Mouse (Mus musculus) retina, postnatal 1 day (tissue): Measurements from ENCODE around the gene Scml4.

Experiments
- DNase-seq: peaks from one replicate; pipeline ENCODE4 v3.0.0-alpha.2; 2012

Scml4 gene

DNA sequence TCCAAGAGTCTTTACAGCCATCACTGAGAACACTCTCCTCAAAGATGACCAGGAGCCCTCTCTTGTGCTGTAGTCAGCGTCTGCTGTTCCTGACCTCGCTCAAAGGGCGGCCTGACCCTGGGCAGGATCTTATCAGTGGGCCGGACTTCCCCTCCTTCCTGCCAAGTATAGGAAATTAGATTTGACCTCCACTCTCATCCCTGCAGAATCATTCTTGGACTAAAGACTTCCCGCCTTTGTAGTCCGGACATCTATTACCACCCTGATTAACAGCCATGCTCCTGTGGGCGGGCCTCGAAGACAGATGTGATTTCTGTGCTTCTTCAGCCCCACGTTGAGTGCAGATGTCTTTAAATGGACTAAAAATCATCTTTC, 91.9 kb downstream of the Scml4 start:
- no peak for DNase-seq

DNA sequence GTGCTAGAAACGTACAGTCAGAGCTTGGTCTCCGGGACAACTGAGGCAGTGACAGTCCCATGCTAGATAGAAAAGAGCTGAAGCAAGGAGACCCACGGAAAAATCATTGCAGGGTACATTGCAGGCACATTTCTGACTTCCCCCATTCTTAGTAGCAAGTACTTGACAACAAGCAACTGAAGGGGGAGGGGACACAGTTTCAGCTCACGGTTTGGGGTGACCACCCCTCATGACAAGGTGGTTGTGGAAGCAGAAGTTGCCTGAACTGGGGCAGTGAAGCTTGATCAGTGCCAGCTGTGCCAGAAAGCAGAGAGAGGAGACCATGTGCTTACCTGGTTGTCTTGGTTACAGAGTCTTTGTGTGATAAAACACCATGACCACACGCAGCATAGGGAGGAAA, 93.4 kb downstream of the Scml4 start:
- no peak for DNase-seq

DNA sequence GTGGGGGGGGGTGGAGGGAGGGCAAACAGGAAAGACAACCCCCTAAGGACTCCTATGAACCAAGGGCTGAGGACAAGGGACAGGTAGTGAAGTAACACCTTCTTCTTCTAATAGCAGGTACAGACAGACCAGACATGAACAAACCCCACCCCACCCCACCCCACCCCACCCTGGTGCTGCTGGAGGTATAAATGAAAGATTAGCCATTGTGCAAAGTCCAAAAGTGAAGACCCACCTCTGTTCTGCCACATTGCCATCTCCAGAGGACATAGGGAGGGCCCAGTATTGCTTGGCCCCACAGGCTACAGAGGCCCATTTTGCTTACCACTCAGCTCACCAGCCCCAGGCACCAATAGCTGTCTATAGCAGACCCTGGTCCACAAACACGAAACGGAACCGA, 95.0 kb downstream of the Scml4 start:
- DNase-seq: no peak

DNA sequence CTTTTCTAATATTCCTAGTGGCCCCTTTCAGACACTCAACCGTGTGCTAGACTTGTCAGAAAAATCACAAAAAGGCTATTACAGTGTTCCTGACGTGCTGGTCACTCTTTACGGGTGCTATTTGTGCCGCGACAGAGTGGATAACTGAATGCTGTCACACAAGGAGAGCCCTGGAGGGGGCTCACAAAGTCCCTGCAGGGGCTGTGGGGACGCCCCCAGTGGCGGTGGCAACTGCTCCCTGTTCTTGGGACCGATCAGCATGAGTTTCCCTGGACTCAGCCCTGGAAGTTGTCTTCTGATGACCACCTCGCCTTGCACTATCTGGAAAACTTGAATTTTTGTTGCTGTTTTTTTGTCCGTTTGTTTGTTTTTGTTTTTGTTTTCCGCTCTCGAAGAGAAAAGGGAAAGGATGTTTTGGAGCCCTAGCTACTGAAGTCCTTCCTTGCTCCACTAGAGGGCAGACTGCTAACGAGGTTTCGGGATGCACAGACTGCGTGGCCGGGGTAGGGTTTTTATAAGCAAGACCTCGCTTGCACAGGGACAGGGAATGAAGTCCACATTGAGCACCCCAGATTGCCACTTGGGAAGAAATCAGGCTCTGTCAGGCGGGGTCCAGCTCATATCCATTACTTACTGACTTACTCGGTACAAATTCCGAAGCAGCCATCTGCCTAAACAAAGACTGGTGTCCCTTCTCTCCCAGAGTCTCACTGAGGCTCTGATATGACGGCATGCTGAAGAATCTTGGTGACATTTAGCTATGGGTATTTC, 97.9 kb downstream of the Scml4 start:
- DNase-seq: peak; percentile 88

DNA sequence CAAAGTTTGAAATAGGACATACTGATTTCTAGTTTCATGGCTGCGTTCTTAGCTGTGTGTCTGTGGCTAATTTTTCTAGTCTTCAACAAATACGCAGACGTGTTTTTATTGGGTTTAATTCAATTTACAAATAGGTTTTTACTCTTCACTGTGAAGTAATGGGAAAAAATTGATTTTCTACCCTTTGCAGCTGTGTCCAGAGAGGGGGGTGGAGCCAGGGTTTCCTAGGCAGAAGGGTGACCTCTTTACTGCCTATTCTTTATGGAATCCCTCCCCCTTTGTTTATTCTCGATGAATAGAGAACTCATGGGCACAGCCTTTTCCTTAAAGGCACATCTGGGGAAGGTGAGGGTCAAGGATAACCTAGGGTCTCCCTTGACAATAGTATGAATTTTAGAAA, 98.5 kb downstream of the Scml4 start:
- peak; percentile 44 for DNase-seq

DNA sequence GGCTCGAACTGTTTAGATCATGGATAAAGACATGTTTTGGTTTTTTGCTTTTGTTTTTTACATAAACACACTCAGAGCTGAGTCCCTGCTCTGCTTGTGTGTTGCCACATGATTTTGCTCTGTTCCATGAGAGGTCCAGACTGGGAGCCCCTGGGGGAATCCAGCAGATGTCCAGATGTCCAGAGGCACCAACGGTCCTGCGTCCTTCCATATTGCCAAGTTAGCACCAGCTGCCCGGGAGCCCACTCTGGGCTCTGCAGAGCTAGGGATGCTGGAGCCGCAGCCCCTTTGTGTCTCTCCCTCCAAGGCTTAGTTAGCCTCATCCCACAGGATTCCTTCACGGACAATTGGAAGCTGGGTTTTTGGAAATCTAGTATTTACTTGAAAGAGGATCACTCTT, 101.6 kb downstream of the Scml4 start:
- no peak for DNase-seq

DNA sequence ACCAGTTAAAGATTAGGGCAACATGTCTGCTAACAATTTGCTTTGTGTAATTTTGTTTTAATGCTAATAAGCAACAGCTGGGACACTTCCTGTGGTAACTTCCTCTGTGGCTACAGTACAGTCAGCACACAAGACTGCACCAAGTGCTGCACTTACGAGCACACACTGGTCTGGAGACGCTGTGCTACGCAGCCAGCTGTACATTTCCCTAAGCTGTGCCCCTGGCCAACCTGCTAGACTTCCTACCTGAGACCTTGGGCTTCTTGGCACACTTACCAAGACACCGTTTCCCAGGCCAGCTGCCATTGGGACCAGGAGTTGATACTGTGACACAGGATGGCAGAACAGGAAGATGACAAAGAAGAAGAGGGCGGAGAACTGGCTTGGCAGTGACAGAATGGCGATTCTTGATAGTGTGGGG, 102.0 kb downstream of the Scml4 start:
- DNase-seq: no peak

DNA sequence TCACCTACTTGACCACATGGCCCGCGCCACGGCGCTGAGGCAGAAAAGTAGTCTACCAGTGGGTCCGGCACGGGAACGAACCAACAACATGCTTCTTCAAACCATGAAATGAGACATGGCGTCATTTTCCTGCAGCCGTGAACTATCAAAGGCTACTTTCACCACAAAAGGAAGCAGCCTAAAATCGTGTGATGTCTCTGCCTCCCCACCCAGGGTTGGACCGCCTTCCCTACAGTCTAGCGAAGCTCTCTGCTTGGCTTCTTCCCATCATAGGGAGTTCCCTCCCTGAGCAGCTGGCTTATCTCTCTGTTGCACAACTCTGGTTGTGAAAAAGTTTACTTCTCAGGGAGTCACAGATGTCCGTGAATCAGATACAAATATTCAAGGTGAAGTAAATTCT, 102.5 kb downstream of the Scml4 start:
- DNase-seq: no peak

DNA sequence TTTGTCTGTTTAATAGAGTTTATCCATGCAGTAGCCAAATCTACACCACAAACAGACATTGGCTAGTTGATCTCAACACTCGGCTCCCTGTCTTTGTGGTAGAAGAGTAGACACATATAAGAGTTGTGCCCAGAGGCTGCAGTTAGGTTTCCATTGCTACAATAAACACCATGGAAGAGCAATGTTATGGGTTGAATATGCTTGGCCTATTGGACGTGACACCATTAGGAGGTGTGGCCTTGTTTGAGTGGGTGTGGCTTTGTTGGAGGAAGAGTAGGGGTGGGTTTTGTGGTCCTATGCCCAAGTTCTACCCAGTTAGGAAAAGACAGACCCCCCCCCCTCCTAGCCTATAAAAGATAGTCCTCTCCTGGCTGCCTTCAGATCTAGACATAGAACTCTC, 102.9 kb downstream of the Scml4 start:
- no peak for DNase-seq

DNA sequence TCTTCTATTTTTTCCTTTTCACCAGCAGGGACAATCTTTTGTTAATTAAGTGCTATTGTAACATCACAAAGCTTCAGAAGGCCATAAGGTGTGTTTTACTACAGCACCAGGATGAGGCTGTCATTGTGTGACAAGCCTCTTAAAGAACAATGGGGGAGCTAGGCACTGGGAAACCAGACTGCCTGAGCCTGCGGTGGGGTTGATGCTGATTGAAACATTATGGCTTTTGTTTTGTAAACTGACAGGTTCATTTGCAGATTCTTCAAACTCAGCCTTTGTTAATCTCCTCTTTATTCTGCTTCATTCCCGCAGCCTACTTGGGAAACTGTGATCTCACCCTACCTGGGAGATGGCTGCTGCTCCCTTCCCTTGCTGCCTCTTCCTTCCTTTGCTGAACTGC, 108.2 kb downstream of the Scml4 start:
- DNase-seq: no peak

DNA sequence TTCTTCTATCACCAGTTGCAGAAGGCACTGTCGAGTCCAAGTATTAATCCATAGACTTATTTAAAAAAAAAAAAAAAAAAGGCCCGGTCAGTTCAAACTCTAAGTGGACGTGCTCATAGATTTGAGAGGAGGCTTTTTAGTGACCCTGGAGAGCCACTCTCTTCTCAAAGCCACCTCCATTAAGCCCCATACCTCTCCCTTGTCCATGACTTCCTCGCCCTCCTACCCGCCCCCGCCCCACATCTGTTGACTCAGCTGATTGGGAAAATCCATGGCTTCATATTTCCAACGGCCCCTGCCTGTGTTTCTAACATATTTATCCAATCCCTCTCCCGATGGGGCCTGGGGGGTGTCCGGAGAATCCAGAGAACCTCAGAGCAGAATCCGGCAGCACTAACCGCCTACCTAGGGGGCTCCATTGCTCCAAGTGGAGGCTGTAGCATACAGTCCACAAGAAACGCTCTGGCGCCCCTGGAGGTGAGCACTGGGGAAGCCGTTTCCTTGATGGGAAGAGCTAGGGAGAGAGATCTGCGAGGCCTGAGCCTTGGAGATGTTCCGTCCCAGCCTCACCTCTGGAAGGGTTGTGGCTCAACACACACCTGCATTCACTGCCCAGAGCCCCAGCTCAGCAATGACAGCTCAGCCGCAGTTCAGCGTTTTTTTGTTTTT, 112.5 kb downstream of the Scml4 start:
- DNase-seq: peak; percentile 87

DNA sequence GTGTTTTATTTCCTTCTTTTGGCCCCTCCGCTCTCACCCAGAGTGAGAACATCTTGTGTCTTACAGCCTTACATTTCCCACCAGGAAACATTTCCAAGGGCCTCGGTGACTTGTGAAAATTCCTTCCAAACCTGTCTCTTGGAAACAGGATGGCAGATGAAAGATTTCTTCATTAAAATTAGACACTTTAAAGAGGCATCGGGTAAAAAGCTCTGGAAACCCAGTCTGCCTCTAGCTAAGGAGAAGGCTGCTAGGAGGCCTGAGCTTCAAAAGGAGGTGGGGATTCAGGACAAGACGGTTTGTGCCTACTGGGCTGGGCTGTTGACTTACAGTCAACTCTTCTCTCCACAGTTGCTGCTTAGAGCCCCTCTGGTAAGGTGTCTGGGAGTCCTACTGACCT, 113.4 kb downstream of the Scml4 start:
- no peak for DNase-seq

DNA sequence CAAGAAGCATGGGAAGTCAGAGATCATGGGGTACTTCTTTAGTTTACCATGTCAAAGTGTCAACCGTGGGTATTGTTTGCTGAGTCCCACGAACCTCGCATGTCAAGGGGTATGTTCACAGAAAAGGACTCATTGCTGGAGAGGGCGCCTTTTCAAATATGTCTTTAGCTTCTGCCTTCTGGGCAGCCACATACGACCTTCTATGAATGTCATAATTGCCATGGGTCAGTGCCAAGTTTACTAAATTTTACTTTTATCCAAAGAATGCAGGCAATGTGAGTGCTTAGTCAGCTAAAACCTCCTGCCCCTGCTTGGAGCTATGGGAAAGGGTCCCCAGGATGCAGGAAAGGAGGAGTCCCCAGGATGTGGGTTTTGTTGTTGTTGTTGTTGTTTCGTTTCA, 116.4 kb downstream of the Scml4 start:
- no peak for DNase-seq

DNA sequence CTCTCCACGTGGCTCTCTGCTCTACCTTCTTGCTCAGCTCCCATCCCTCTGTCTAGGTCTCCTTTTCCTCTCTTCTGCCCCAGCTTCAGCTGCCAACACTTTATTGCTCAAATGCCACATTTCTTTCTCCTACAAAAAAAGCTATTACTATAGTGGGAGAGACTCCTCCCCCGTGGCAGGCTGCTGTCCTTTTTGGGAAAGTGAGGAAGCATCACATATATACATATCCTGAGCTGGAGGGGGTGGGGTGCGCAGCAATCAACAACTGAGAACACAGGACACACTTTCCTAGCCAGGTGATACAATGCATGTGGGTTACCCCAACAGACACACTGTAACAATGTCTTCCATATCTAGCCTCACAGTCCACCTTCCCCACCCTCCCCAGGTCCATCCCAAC, 118.2 kb downstream of the Scml4 start:
- no peak for DNase-seq

DNA sequence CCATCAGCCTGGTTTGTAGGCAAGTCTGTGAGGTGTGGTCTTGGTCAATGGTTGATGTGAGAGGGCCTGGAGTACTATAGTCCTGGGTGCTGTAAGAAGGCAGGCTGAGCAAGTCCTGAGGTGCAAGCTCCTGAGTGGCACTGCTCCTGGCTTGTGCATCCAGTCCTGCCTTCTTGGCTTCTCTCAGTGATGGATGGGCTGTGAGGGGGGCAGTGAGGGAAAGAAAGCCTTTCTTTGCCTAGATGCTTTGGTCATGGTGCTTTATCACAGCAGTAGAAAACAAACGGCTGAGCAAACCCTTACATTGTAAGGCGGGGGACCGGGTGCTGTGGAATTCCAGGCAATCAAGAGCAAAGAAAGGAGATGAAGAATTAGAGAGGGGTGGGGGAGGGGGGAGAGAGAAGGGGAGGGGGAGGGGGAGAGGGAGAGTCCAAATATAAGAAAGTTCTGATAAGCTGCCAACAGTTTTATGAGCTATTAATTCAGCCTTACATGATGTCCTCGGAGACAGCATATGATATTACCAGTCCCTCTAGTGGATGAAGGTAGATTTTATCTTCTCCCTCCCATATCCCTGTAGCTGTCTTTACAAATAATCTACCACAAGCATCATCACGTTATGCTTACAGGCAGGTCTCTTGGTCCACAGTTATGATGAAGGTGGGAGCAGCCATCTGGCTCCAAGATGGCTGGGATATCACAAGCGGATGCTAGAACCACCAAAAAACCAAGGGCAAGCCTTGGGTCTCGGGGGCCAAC, 121.0 kb downstream of the Scml4 start:
- no peak for DNase-seq

DNA sequence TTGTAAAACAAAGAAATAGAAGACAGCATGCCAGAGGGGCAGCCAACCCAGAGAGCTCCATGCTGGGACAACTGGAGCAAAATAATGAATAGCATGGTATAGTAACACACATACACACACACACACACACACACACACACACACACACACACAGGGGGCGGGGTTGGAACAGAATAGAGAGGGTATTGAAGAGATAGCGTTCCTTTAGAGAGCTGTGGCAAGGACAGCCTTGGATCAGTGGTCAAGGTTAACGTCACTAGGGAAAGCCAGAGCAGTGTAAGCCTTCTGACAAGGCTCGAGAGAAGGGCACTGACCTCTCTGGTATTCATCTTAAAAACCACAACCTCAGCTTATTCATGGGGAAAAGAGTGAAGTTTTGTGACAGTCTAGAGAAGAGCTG, 124.7 kb downstream of the Scml4 start:
- peak; percentile 49 for DNase-seq

DNA sequence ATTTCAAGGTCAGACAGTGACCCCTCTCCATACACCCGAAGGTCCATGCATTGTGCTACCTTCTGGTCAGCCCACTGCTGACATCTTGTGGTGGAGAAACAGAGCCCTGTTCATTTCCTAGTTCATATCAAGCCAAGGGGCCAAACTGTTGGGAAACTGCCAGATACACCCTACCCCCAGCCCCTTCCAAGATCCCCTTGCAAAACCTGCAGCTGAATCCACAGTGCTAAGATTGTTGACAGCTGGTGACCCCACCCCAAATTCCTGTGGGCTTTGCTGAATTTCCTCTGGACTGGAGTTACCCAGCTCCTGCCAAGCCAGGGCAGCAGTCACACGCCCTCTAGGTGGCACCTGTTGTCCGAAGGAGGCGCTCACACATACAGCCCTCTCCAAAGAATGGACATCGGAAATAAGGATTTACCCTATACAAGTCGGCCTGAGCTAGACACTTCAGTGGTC, 127.5 kb downstream of the Scml4 start:
- DNase-seq: peak; percentile 77

DNA sequence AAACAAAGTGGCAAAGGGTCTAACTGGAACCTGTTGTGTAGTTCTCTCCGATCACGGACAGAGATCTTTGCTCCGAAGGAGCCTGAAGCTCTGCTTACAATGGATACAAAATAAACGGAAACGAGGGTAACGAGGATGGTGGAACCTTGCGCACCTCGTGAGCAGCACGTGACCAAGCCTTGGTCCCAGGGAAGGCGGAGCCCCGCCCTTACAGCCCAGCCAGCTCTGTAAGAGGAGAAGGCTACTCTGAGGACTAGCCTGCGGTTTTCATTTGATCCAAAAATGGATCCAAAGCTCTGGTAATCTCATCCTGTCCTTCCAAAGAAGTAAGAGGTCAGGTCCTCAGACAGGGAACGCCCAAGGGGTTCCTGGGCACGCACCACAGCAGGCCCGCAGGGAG, 128.5 kb downstream of the Scml4 start:
- no peak for DNase-seq

DNA sequence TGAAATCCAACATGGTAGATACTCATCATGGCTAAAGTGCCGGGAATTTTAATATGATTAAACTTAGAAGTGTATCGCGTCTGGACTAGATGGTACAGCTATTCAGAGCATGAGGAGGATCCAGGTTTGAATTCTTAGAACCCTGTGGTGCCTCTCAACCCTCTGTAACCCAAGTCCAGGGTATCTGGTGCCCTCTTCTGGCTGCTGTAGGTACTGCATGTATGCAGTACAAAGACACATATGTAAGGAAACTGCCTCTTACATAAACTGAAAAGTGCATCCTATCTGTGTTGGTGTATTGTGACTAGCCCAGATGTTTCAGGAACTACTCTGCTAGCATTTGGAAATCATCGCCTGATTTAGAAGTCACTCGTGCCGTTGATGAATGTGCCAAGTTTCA, 129.7 kb downstream of the Scml4 start:
- peak; percentile 80 for DNase-seq

DNA sequence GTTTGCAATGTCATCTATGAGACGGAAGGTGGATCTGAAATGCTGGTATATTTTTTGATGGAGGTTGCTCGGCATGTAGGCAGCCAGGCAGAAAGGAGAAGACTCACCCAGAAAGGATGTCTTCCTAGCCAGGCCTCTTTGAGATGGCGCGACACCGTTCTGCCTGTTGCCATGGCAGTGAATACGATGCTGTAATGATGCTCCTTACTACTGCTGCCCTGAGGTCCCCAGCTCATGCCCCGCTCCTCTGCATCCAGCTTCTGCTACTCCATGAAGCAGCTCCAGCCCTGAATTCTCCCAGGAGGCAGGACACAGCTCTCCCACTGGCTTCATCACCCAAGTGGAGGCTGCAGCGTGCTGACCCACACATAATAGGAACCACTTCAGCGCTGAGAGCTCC, 130.8 kb downstream of the Scml4 start:
- DNase-seq: no peak

DNA sequence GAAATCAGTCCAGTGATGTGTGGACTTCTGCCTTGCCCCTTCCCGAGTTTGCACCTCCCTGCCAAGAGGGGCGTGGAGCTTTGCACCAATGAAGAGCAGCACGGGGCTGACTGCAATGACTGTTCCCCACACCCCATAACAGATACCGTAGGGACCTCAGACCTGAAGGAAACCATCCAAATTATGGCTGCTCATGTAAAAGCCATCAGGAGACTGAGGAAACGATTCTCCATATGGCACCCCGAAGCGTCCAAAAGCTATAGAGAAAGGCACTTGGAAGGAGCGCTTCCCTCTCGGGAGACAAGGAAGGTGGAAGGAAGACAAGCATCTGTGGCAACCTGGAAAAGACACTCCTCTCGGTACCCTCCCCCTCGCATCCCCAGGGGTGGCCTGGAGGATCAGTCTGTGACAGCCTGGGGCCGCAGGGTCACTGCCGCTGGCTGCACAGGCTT, 134.2 kb downstream of the Scml4 start:
- DNase-seq: peak; percentile 41

DNA sequence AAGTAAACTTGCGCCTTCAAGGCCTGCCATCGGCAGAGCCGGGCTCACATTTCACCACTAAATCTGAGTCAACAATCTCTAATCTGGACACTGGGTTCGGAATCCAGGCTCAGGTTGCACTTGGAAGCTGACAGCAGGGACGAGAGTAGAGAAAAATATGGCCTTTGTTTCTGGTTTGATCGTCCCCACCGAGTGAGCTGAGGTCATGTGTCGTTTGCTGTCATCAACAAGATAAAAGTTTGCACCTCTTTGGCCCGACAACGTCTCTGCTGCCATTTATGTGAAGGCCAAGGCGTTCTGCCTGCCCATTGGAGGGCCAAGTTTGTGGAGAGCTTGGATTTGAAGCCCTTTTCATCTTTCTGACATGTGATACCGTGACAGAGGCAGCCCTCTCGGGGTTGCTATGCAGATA, 135.3 kb downstream of the Scml4 start:
- no peak for DNase-seq

DNA sequence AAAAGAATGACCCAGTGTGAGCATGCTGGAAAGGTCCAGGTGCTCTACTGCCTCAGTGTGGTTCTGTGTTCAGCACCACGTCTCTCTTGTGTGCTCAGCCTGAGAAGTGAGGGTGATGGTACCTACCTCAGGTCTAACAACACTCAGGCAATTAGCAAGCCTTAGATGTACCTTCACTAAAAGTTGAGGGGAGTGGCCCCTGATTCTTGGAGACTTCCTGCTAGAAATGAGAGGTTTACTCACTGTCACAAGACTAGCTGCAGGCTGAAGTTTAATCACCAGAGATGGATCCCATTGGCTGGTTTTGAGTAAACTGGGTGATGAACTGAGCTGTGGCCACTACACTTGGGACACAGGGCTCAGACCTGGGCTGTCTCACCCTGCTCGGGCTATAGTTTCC, 137.1 kb downstream of the Scml4 start:
- DNase-seq: no peak

DNA sequence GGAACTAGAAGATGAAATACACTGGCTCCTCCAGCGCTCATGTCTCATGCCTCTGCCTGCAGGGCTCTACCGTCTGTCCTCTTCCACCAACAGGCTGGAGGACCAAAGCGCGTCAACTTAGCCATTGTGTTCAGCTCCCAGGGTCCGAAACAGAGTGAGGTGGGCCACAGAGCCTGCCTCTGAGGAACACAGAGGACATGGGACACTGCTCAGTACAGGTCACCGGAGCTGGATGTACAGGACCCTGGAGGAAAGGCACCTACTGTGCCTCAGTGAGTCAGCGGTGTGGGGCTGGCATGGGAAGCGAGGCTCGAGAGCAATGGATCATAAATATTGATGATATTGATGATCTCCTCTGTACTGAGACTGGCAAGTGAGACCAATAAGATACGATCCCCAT, 139.2 kb downstream of the Scml4 start:
- DNase-seq: no peak
